Mouse (Mus musculus): Measurements from ENCODE around the gene C1qtnf5. TPM values are rescaled to one million over a fixed set of nuclear protein-coding genes. Genes with fewer than 3 reads are reported as not detected.
"Not testable (repeated sequence)": the region's sequence is repeated elsewhere in the genome, so short reads cannot be mapped to it uniquely, and the experiment has no call there.

The C1qtnf5 gene
- polyA plus RNA-seq, 1 experiment from 2014 or later, result 3.5 TPM

GRCm38 (mm10) chr9:44111909-44112308 lies 4.9 kb downstream of the C1qtnf5 start:
- H3K9ac ChIP-seq; H3K9me3 ChIP-seq; H3K27me3 ChIP-seq (replicated peaks); H3K27ac ChIP-seq; H3K36me3 ChIP-seq; ATAC-seq: not testable (repeated sequence)
- H3K4me3 ChIP-seq (replicated peaks), result peak overlapping the region; percentile 19
- peak overlapping the region; percentile 61 for H3K4me2 ChIP-seq (replicated peaks)
- 57% methylated on average over 9 of the region's 12 CpGs for WGBS
- H3K4me1 ChIP-seq (replicated peaks), result peaks cover 42% of the 10 kb centered on the region

- peaks cover 28% of the 10 kb centered on the region for H3K4me1 ChIP-seq (replicated peaks)
- peak within 1 kb of the TSS; percentile 78 for H3K9ac ChIP-seq
- no peaks in the 10 kb centered on the region for H3K36me3 ChIP-seq
- peak within 1 kb of the TSS; percentile 79; the same call in 1 of the 2 replicates for H3K27ac ChIP-seq
- H3K27me3 ChIP-seq (replicated peaks), result no peaks in the 10 kb centered on the region
- peak within 1 kb of the TSS; percentile 72 for H3K4me3 ChIP-seq (replicated peaks)
- WGBS, result under 1% methylated on average over 51 of the region's 51 CpGs
- peak within 1 kb of the TSS; percentile 61 for H3K4me2 ChIP-seq (replicated peaks)
- peak; percentile 97 for ATAC-seq
- H3K9me3 ChIP-seq, result no peaks in the 10 kb centered on the region
Measured at GRCm38 (mm10) chr9:44113105-44113789, 6.2 kb downstream of the C1qtnf5 start, which contains the start of the genes Gm49380 and Rnf26. Gene Gm49380 (minus strand): TSS chr9:44113500. Gene Rnf26 (minus strand): TSS chr9:44113517.

GRCm38 (mm10) chr9:44114453-44114852 lies 7.4 kb downstream of the C1qtnf5 start:
- H3K27ac ChIP-seq, result no peak overlapping the region

GRCm38 (mm10) chr9:44115599-44115998 lies 8.6 kb downstream of the C1qtnf5 start:
- H3K4me3 ChIP-seq (replicated peaks), result no peak overlapping the region
- H3K9ac ChIP-seq, result no peak overlapping the region
- no peaks in the 10 kb centered on the region for H3K36me3 ChIP-seq
- whole genome bisulfite sequencing, result 84% methylated on average over 9 of the region's 9 CpGs
- H3K27ac ChIP-seq, result no peak overlapping the region
- no peak for ATAC-seq
- no peak overlapping the region for H3K4me2 ChIP-seq (replicated peaks)
- H3K9me3 ChIP-seq, result no peaks in the 10 kb centered on the region
- H3K27me3 ChIP-seq (replicated peaks), result no peaks in the 10 kb centered on the region
- peaks cover 5% of the 10 kb centered on the region; the same call in 1 of the 2 replicates for H3K4me1 ChIP-seq (replicated peaks)

More at GRCm38 (mm10) chr9:44114453-44114852, 7.4 kb downstream of the C1qtnf5 start:
- no peak overlapping the region for H3K4me3 ChIP-seq (replicated peaks)
- no peaks in the 10 kb centered on the region for H3K9me3 ChIP-seq
- H3K27me3 ChIP-seq (replicated peaks), result no peaks in the 10 kb centered on the region
- peaks cover 16% of the 10 kb centered on the region for H3K4me1 ChIP-seq (replicated peaks)
- H3K4me2 ChIP-seq (replicated peaks), result no peak overlapping the region
- 65% methylated on average over 2 of the region's 2 CpGs for WGBS
- no peak overlapping the region for H3K9ac ChIP-seq
- no peak for ATAC-seq
- no peaks in the 10 kb centered on the region for H3K36me3 ChIP-seq

GRCm38 (mm10) chr9:44116182-44116581 lies 9.1 kb downstream of the C1qtnf5 start:
- no peak for ATAC-seq
- no peak overlapping the region for H3K4me2 ChIP-seq (replicated peaks)
- 91% methylated on average over 4 of the region's 4 CpGs for WGBS

GRCm38 (mm10) chr9:44119011-44119410 lies 12.0 kb downstream of the C1qtnf5 start:
- Histone ChIP-seq H3K4me1 (replicated peaks) (no peaks in the 10 kb centered on the region), H3K27me3 (replicated peaks) (no peaks in the 10 kb centered on the region), H3K4me3 (replicated peaks) (no peak overlapping the region), H3K9me3 (no peaks in the 10 kb centered on the region), H3K4me2 (replicated peaks) (no peak overlapping the region), H3K27ac (no peak overlapping the region), H3K9ac (no peak overlapping the region), H3K36me3 (no peaks in the 10 kb centered on the region)
- 55% methylated on average over 5 of the region's 5 CpGs for WGBS
- no peak for ATAC-seq

More at GRCm38 (mm10) chr9:44116182-44116581, 9.1 kb downstream of the C1qtnf5 start:
- no peaks in the 10 kb centered on the region for H3K27me3 ChIP-seq (replicated peaks)
- peaks cover 5% of the 10 kb centered on the region; the same call in 1 of the 2 replicates for H3K4me1 ChIP-seq (replicated peaks)
- no peaks in the 10 kb centered on the region for H3K9me3 ChIP-seq
- H3K4me3 ChIP-seq (replicated peaks), result no peak overlapping the region
- no peak overlapping the region for H3K27ac ChIP-seq
- H3K9ac ChIP-seq, result no peak overlapping the region
- no peaks in the 10 kb centered on the region for H3K36me3 ChIP-seq

- WGBS, result 68% methylated on average over 8 of the region's 8 CpGs
- Histone ChIP-seq H3K27ac (no peak overlapping the region), H3K4me3 (replicated peaks) (no peak overlapping the region), H3K27me3 (replicated peaks) (no peaks in the 10 kb centered on the region), H3K36me3 (no peaks in the 10 kb centered on the region), H3K4me1 (replicated peaks) (no peaks in the 10 kb centered on the region), H3K9me3 (no peaks in the 10 kb centered on the region), H3K4me2 (replicated peaks) (no peak overlapping the region), H3K9ac (no peak overlapping the region)
- no peak for ATAC-seq
Measured at GRCm38 (mm10) chr9:44119948-44120465, 13.0 kb downstream of the C1qtnf5 start.

GRCm38 (mm10) chr9:44124317-44124716 lies 17.3 kb downstream of the C1qtnf5 start:
- WGBS, result 67% methylated on average over 6 of the region's 6 CpGs
- H3K4me1 ChIP-seq (replicated peaks), result peaks cover 5% of the 10 kb centered on the region
- no peak overlapping the region for H3K9ac ChIP-seq
- H3K36me3 ChIP-seq, result no peaks in the 10 kb centered on the region
- ATAC-seq, result no peak
- no peak overlapping the region for H3K27ac ChIP-seq
- no peaks in the 10 kb centered on the region for H3K9me3 ChIP-seq
- H3K27me3 ChIP-seq (replicated peaks), result no peaks in the 10 kb centered on the region
- no peak overlapping the region for H3K4me3 ChIP-seq (replicated peaks)
- no peak overlapping the region for H3K4me2 ChIP-seq (replicated peaks)

- H3K27ac ChIP-seq, result no peak overlapping the region
- no peak overlapping the region for H3K4me2 ChIP-seq (replicated peaks)
- 52% methylated on average over 5 of the region's 5 CpGs for WGBS
Measured at GRCm38 (mm10) chr9:44125026-44125425, 18.0 kb downstream of the C1qtnf5 start.

GRCm38 (mm10) chr9:44125546-44126428 lies 18.7 kb downstream of the C1qtnf5 start:
- 0 out of 2 replicates have a peak overlapping the region, but pooled peaks have one; percentile 18 for H3K27ac ChIP-seq
- 26% methylated on average over 18 of the region's 18 CpGs for WGBS
- peak overlapping the region; percentile 42 for H3K4me2 ChIP-seq (replicated peaks)
- peak overlapping the region; percentile 17; the same call in 1 of the 2 replicates for H3K9ac ChIP-seq
- H3K36me3 ChIP-seq, result no peaks in the 10 kb centered on the region
- no peaks in the 10 kb centered on the region for H3K27me3 ChIP-seq (replicated peaks)
- H3K9me3 ChIP-seq, result no peaks in the 10 kb centered on the region
- peaks cover 19% of the 10 kb centered on the region for H3K4me1 ChIP-seq (replicated peaks)
- 0 out of 2 replicates have a peak, but pooled peaks have one; percentile 56 for ATAC-seq
- no peak overlapping the region for H3K4me3 ChIP-seq (replicated peaks)

More at GRCm38 (mm10) chr9:44125026-44125425, 18.0 kb downstream of the C1qtnf5 start:
- peaks cover 12% of the 10 kb centered on the region for H3K4me1 ChIP-seq (replicated peaks)
- H3K9ac ChIP-seq, result no peak overlapping the region; the same call in 1 of the 2 replicates
- no peak for ATAC-seq
- H3K9me3 ChIP-seq, result no peaks in the 10 kb centered on the region
- H3K4me3 ChIP-seq (replicated peaks), result no peak overlapping the region
- no peaks in the 10 kb centered on the region for H3K27me3 ChIP-seq (replicated peaks)
- H3K36me3 ChIP-seq, result no peaks in the 10 kb centered on the region

- H3K4me1 ChIP-seq (replicated peaks), result peaks cover 28% of the 10 kb centered on the region
- ATAC-seq, result no peak
- no peak overlapping the region for H3K9ac ChIP-seq
- 0 out of 2 replicates have a peak, but pooled peaks cover 5% of the 10 kb centered on the region for H3K27me3 ChIP-seq (replicated peaks)
- 84% methylated on average over 3 of the region's 3 CpGs for WGBS
- H3K36me3 ChIP-seq, result no peaks in the 10 kb centered on the region
- 0 out of 2 replicates have a peak overlapping the region, but pooled peaks have one; percentile 18 for H3K27ac ChIP-seq
- H3K4me3 ChIP-seq (replicated peaks), result no peak overlapping the region
- H3K4me2 ChIP-seq (replicated peaks), result no peak overlapping the region
- no peaks in the 10 kb centered on the region for H3K9me3 ChIP-seq
Measured at GRCm38 (mm10) chr9:44126746-44127145, 19.7 kb downstream of the C1qtnf5 start.

GRCm38 (mm10) chr9:44127351-44127801 lies 20.3 kb downstream of the C1qtnf5 start:
- WGBS, result 78% methylated on average over 3 of the region's 3 CpGs
- no peak overlapping the region for H3K27ac ChIP-seq

More at GRCm38 (mm10) chr9:44127351-44127801, 20.3 kb downstream of the C1qtnf5 start:
- peaks cover 28% of the 10 kb centered on the region for H3K4me1 ChIP-seq (replicated peaks)
- H3K4me3 ChIP-seq (replicated peaks), result no peak overlapping the region
- no peaks in the 10 kb centered on the region for H3K9me3 ChIP-seq
- no peak overlapping the region for H3K9ac ChIP-seq
- no peaks in the 10 kb centered on the region for H3K36me3 ChIP-seq
- ATAC-seq, result no peak
- peaks cover 5% of the 10 kb centered on the region; the same call in 1 of the 2 replicates for H3K27me3 ChIP-seq (replicated peaks)
- H3K4me2 ChIP-seq (replicated peaks), result no peak overlapping the region
